Mouse (Mus musculus): ENCODE results near the gene D430042O09Rik. TPM values are rescaled to one million over a fixed set of nuclear protein-coding genes. Genes with fewer than 3 reads are reported as not detected.

Gene D430042O09Rik
- polyA plus RNA-seq, 1 experiment = 5.5 TPM

DNA sequence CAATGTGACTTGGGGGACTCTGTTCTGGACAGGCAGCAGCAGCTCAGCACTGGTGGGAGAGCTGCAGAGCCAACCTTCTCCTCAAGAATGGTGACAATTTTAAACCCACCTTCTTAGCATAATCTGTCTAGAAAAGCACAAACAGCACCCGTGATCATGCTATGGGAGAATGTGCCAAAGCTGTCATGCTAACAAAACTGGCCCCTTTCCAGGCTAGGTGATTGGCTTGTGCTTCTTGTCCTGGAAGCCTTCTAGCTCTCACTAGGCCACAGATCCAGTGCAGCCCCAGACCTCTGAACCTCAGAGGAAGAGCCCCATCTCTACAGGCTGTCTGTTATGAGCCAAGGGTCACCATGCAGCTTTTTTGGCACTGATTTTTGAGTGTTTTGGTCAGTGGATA is 98.9 kb downstream of the D430042O09Rik start:
- no peak for TF ChIP-seq REST (IDR thresholded peaks at IDR 0.05; ENCODE audit: insufficient read depth, insufficient read length)
- TF ChIP-seq MAX (IDR thresholded peaks at IDR 0.05; ENCODE audit: low read depth) = no peak
- no peak for TF ChIP-seq E2F4 (IDR thresholded peaks at IDR 0.05; ENCODE audit: insufficient read depth)
- no peak for TF ChIP-seq USF1 (IDR thresholded peaks at IDR 0.05; ENCODE audit: low read depth)
- no peak for TF ChIP-seq MYOG (IDR thresholded peaks at IDR 0.05; ENCODE audit: control insufficient read depth in 1 of 3, insufficient read depth in 1 of 3, insufficient read length in 2 of 3, low read depth in 2 of 3)
- no peak for TF ChIP-seq TCF12 (IDR thresholded peaks at IDR 0.05; ENCODE audit: insufficient read depth, poor library complexity, severe bottlenecking)
- no peak for TF ChIP-seq TCF3 (IDR thresholded peaks at IDR 0.05; ENCODE audit: insufficient read length, low read depth)
- TF ChIP-seq MYOD1 (IDR thresholded peaks at IDR 0.05; ENCODE audit: control insufficient read depth in 1 of 3, insufficient read length in 2 of 3, low read depth in 2 of 3) = no peak
- TF ChIP-seq CEBPB (IDR thresholded peaks at IDR 0.05; ENCODE audit: insufficient read depth, poor library complexity, severe bottlenecking) = no peak
- TF ChIP-seq POLR2AphosphoS2 (IDR thresholded peaks at IDR 0.05; ENCODE audit: insufficient read length, low read depth) = no peak

DNA sequence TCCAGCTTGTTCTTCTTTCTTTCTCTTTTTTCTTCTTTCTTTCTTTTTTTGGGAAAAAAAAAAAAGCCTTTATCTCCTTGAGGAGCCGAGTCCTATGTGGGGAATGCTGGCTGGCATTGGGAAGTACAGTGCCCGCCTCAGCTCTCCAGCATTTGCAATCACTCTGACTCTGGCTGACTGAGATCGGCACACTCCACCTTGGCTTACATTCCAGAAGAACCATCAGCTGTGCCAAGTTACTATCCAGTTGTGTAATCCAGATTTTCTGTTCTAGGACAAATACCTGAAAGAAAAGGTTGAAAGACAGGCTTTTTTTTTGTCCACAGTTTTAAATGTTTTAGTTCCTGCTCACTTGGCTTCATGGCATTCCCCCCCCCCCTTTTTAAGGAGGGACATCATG is 100.5 kb downstream of the D430042O09Rik start:
- no peak for TF ChIP-seq CEBPB (IDR thresholded peaks at IDR 0.05; ENCODE audit: insufficient read depth, poor library complexity, severe bottlenecking)
- no peak for TF ChIP-seq MAX (IDR thresholded peaks at IDR 0.05; ENCODE audit: low read depth)
- no peak for TF ChIP-seq USF1 (IDR thresholded peaks at IDR 0.05; ENCODE audit: low read depth)
- TF ChIP-seq POLR2AphosphoS2 (IDR thresholded peaks at IDR 0.05; ENCODE audit: insufficient read length, low read depth) = no peak

More for the DNA sequence above, 98.9 kb downstream of the D430042O09Rik start:
- Histone ChIP-seq H3K4me2 (ENCODE audit: low read depth) (no peak overlapping the region), H3ac (ENCODE audit: control insufficient read depth, insufficient read length) (no peak overlapping the region), H3K79me2 (ENCODE audit: control insufficient read depth, insufficient read depth) (no peaks in the 10 kb centered on the region), H3K36me3 (ENCODE audit: control insufficient read depth, insufficient read depth) (no peaks in the 10 kb centered on the region), H3K27me3 (ENCODE audit: control insufficient read depth, insufficient read depth, insufficient read length) (no peaks in the 10 kb centered on the region), H3K4me3 (no peak overlapping the region)

DNA sequence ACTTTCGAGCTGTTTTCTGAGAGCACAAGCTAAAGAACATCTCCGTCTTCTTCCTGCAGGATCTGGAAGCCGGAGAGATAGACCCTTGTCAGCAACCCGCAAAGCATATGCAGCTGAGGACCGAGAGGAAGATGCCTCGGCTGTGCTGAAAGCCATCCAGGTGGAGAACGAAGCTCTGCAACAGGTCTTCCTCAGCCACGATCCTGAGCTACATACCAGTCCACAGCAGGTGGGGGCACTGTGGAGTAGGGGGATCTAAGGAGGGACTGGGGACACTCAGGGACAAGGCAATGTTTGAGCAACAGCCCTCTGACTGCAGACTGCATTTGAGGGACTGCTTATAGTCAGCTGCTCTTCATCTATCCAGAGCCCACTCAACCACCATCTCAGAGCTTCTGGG is 105.0 kb downstream of the D430042O09Rik start:
- H3ac ChIP-seq (ENCODE audit: control insufficient read depth, insufficient read length) = no peak overlapping the region
- no peaks in the 10 kb centered on the region for H3K79me2 ChIP-seq (ENCODE audit: control insufficient read depth, insufficient read depth)
- TF ChIP-seq REST (IDR thresholded peaks at IDR 0.05; ENCODE audit: insufficient read depth, insufficient read length) (no peak), E2F4 (IDR thresholded peaks at IDR 0.05; ENCODE audit: insufficient read depth) (no peak), CEBPB (IDR thresholded peaks at IDR 0.05; ENCODE audit: insufficient read depth, poor library complexity, severe bottlenecking) (no peak), POLR2AphosphoS2 (IDR thresholded peaks at IDR 0.05; ENCODE audit: insufficient read length, low read depth) (no peak), TCF12 (IDR thresholded peaks at IDR 0.05; ENCODE audit: insufficient read depth, poor library complexity, severe bottlenecking) (no peak), MAX (IDR thresholded peaks at IDR 0.05; ENCODE audit: low read depth) (no peak), POLR2A (IDR thresholded peaks at IDR 0.05; ENCODE audit: insufficient read length, low read depth) (no peak), SRF (IDR thresholded peaks at IDR 0.05; ENCODE audit: control insufficient read depth, insufficient read length, low read depth) (no peak), USF1 (IDR thresholded peaks at IDR 0.05; ENCODE audit: low read depth) (no peak), TCF3 (IDR thresholded peaks at IDR 0.05; ENCODE audit: insufficient read length, low read depth) (no peak), MYOG (IDR thresholded peaks at IDR 0.05; ENCODE audit: control insufficient read depth in 1 of 3, insufficient read depth in 1 of 3, insufficient read length in 2 of 3, low read depth in 2 of 3) (no peak), MYOD1 (IDR thresholded peaks at IDR 0.05; ENCODE audit: control insufficient read depth in 1 of 3, insufficient read length in 2 of 3, low read depth in 2 of 3) (no peak)
- no peak overlapping the region for H3K4me2 ChIP-seq (ENCODE audit: low read depth)
- no peak overlapping the region for H3K4me3 ChIP-seq
- H3K36me3 ChIP-seq (ENCODE audit: control insufficient read depth, insufficient read depth) = no peaks in the 10 kb centered on the region
- H3K27me3 ChIP-seq (ENCODE audit: control insufficient read depth, insufficient read depth, insufficient read length) = no peaks in the 10 kb centered on the region

More for the DNA sequence above, 100.5 kb downstream of the D430042O09Rik start:
- Histone ChIP-seq H3K4me2 (ENCODE audit: low read depth) (no peak overlapping the region), H3K36me3 (ENCODE audit: control insufficient read depth, insufficient read depth) (no peaks in the 10 kb centered on the region), H3K4me3 (no peak overlapping the region), H3ac (ENCODE audit: control insufficient read depth, insufficient read length) (no peak overlapping the region), H3K27me3 (ENCODE audit: control insufficient read depth, insufficient read depth, insufficient read length) (no peaks in the 10 kb centered on the region), H3K79me2 (ENCODE audit: control insufficient read depth, insufficient read depth) (no peaks in the 10 kb centered on the region)

DNA sequence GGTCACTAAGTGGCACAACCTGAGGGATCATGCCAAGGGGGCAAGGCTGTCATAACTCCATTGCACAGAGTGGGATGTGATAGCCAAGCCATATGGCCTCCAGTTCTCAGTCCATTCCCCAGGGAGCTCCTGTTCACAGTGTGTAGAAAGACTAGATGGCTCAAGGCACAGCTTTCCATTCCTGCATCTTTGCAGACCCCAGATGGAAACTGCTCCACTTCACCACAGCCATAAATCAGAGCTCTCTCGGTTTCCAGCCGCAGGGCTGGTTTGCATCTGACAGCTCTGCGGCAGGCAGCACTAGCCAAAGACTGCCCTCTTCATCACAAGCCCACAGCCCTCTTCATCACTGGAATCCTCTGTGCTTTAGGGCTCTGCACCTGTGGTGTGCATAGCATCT is 108.0 kb downstream of the D430042O09Rik start:
- TF ChIP-seq POLR2A (IDR thresholded peaks at IDR 0.05; ENCODE audit: insufficient read length, low read depth) (no peak), TCF3 (IDR thresholded peaks at IDR 0.05; ENCODE audit: insufficient read length, low read depth) (no peak), REST (IDR thresholded peaks at IDR 0.05; ENCODE audit: insufficient read depth, insufficient read length) (no peak), MAX (IDR thresholded peaks at IDR 0.05; ENCODE audit: low read depth) (no peak), SRF (IDR thresholded peaks at IDR 0.05; ENCODE audit: control insufficient read depth, insufficient read length, low read depth) (no peak), POLR2AphosphoS2 (IDR thresholded peaks at IDR 0.05; ENCODE audit: insufficient read length, low read depth) (no peak), MYOG (IDR thresholded peaks at IDR 0.05; ENCODE audit: control insufficient read depth in 1 of 3, insufficient read depth in 1 of 3, insufficient read length in 2 of 3, low read depth in 2 of 3) (no peak), MYOD1 (IDR thresholded peaks at IDR 0.05; ENCODE audit: control insufficient read depth in 1 of 3, insufficient read length in 2 of 3, low read depth in 2 of 3) (no peak), TCF12 (IDR thresholded peaks at IDR 0.05; ENCODE audit: insufficient read depth, poor library complexity, severe bottlenecking) (no peak), USF1 (IDR thresholded peaks at IDR 0.05; ENCODE audit: low read depth) (no peak), E2F4 (IDR thresholded peaks at IDR 0.05; ENCODE audit: insufficient read depth) (no peak), CEBPB (IDR thresholded peaks at IDR 0.05; ENCODE audit: insufficient read depth, poor library complexity, severe bottlenecking) (no peak)
- no peak overlapping the region for H3ac ChIP-seq (ENCODE audit: control insufficient read depth, insufficient read length)
- no peak overlapping the region for H3K4me2 ChIP-seq (ENCODE audit: low read depth)
- no peaks in the 10 kb centered on the region for H3K36me3 ChIP-seq (ENCODE audit: control insufficient read depth, insufficient read depth)
- no peaks in the 10 kb centered on the region for H3K27me3 ChIP-seq (ENCODE audit: control insufficient read depth, insufficient read depth, insufficient read length)
- H3K4me3 ChIP-seq = no peak overlapping the region
- no peaks in the 10 kb centered on the region for H3K79me2 ChIP-seq (ENCODE audit: control insufficient read depth, insufficient read depth)

DNA sequence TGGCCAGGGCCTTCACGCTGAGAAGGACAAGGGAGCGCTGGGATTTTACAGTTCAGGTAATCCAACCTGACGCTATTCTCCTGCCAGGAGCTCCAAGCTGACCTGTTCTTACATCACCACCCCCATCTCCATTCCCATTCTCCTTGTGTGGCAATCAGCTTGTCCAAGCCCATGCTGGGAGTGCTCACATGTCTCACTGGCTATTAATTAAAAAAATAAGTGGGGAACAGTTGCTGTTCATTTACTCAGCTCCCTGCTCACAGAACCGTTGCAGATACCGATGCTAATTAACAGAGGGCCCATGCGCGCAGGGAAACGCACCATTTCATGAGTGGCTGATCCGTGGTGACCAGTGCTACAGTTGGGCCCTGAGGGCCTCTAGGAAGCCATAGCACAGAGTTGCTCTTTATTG is 110.6 kb downstream of the D430042O09Rik start:
- H3K36me3 ChIP-seq (ENCODE audit: control insufficient read depth, insufficient read depth) = no peaks in the 10 kb centered on the region
- no peaks in the 10 kb centered on the region for H3K27me3 ChIP-seq (ENCODE audit: control insufficient read depth, insufficient read depth, insufficient read length)
- no peak overlapping the region for H3K4me2 ChIP-seq (ENCODE audit: low read depth)
- H3K4me3 ChIP-seq = no peak overlapping the region
- TF ChIP-seq REST (IDR thresholded peaks at IDR 0.05; ENCODE audit: insufficient read depth, insufficient read length) = no peak
- TF ChIP-seq USF1 (IDR thresholded peaks at IDR 0.05; ENCODE audit: low read depth) = no peak
- no peak for TF ChIP-seq POLR2A (IDR thresholded peaks at IDR 0.05; ENCODE audit: insufficient read length, low read depth)
- no peak for TF ChIP-seq MAX (IDR thresholded peaks at IDR 0.05; ENCODE audit: low read depth)
- TF ChIP-seq CEBPB (IDR thresholded peaks at IDR 0.05; ENCODE audit: insufficient read depth, poor library complexity, severe bottlenecking) = no peak
- no peak for TF ChIP-seq TCF12 (IDR thresholded peaks at IDR 0.05; ENCODE audit: insufficient read depth, poor library complexity, severe bottlenecking)
- no peak for TF ChIP-seq POLR2AphosphoS2 (IDR thresholded peaks at IDR 0.05; ENCODE audit: insufficient read length, low read depth)
- no peak for TF ChIP-seq TCF3 (IDR thresholded peaks at IDR 0.05; ENCODE audit: insufficient read length, low read depth)
- H3K79me2 ChIP-seq (ENCODE audit: control insufficient read depth, insufficient read depth) = no peaks in the 10 kb centered on the region
- H3ac ChIP-seq (ENCODE audit: control insufficient read depth, insufficient read length) = no peak overlapping the region
